ENCODE assay signal across 10 mouse cellular contexts in genomic region chr2:102449056-102449455, GRCm38 (mm10). TPM values are rescaled to one million over a fixed set of nuclear protein-coding genes. Genes with fewer than 3 reads are reported as not detected.
DNase-seq lines count a peak whose midpoint lies in the region; ATAC-seq and TF ChIP-seq lines count a peak whose summit lies in the region.
"Had no signal": no experiment of that assay in that cellular context is flagged by ENCODE, and none has a peak within 500 bp of the region (broad histone marks: within the 10 kb centered on the region; RNA-seq: fewer than 3 reads in every experiment).

No protein-coding gene starts in this region.

- peak; percentile 16 for DNase-seq in brain, adult 2 months (ENCODE audit: low read depth, low spot score)
- no peak for DNase-seq in right cerebral cortex, postnatal 4 days
- DNase-seq in lung, adult 2 months, result no peak
- no peak for DNase-seq in lung, postnatal 10 days

- ATAC-seq in embryonic facial prominence, embryonic 13.5 days (ENCODE audit: insufficient number of reproducible peaks, insufficient read depth, low FRiP score, low TSS enrichment, low read depth), result no peak
- ATAC-seq in hindbrain, embryonic 12.5 days (ENCODE audit: low FRiP score), result no peak
- ATAC-seq in midbrain, embryonic 12.5 days (ENCODE audit: low FRiP score, low read depth), result no peak
- ATAC-seq: lung, postnatal 0 days had no signal

- no peaks in the 10 kb centered on the region for H3K27me3 ChIP-seq in embryonic facial prominence, embryonic 13.5 days
- no peaks in the 10 kb centered on the region for H3K27me3 ChIP-seq in hindbrain, embryonic 12.5 days
- H3K27me3 ChIP-seq in midbrain, embryonic 12.5 days, result peaks cover 2% of the 10 kb centered on the region; the same call in 1 of the 2 replicates
- H3K27me3 ChIP-seq: CH12.LX had no signal

- no peaks in the 10 kb centered on the region for H3K9me3 ChIP-seq in embryonic facial prominence, embryonic 13.5 days
- no peaks in the 10 kb centered on the region for H3K9me3 ChIP-seq in hindbrain, embryonic 12.5 days (replicated peaks)
- peaks cover 3% of the 10 kb centered on the region; the same call in 1 of the 2 replicates for H3K9me3 ChIP-seq in midbrain, embryonic 12.5 days
- H3K9me3 ChIP-seq: heart, embryonic 13.5 days had no signal

- TF ChIP-seq POLR2A in lung, adult 2 months (IDR thresholded peaks at IDR 0.05; ENCODE audit: borderline replicate concordance, extremely low read depth, low read depth, low read length), result no peak

- H3K27ac ChIP-seq in embryonic facial prominence, embryonic 13.5 days, result no peak overlapping the region
- H3K27ac ChIP-seq in hindbrain, embryonic 12.5 days, result 0 out of 2 replicates have a peak overlapping the region, but pooled peaks have one; percentile 9
- H3K27ac ChIP-seq in midbrain, embryonic 12.5 days (replicated peaks), result peak overlapping the region; percentile 21; the same call in 1 of the 2 replicates
- H3K27ac ChIP-seq: heart, embryonic 13.5 days had no signal

- TF ChIP-seq CTCF in lung, adult 2 months (IDR thresholded peaks at IDR 0.05; ENCODE audit: insufficient read depth, low read length), result no peak

- WGBS in embryonic facial prominence, embryonic 13.5 days, result 28% methylated on average over 1 of the region's 1 CpGs
- 20% methylated on average over 1 of the region's 1 CpGs for WGBS in hindbrain, embryonic 12.5 days
- 8% methylated on average over 1 of the region's 1 CpGs for WGBS in midbrain, embryonic 12.5 days
- WGBS in lung, adult 2 months, result 72% methylated on average over 1 of the region's 1 CpGs

- H3K4me3 ChIP-seq in embryonic facial prominence, embryonic 13.5 days, result peak overlapping the region; percentile 74
- peak overlapping the region; percentile 91 for H3K4me3 ChIP-seq in hindbrain, embryonic 12.5 days
- peak overlapping the region; percentile 63 for H3K4me3 ChIP-seq in midbrain, embryonic 12.5 days
- H3K4me3 ChIP-seq in lung, adult 2 months (replicated peaks; ENCODE audit: extremely low read depth, low read depth, low read length), result no peak overlapping the region

- H3K4me2 ChIP-seq in embryonic facial prominence, embryonic 13.5 days, result peak overlapping the region; percentile 98
- peak overlapping the region; percentile 92 for H3K4me2 ChIP-seq in hindbrain, embryonic 12.5 days (replicated peaks)
- H3K4me2 ChIP-seq in midbrain, embryonic 12.5 days (replicated peaks), result peak overlapping the region; percentile 83

- H3K9ac ChIP-seq in embryonic facial prominence, embryonic 13.5 days, result no peak overlapping the region
- H3K9ac ChIP-seq in hindbrain, embryonic 12.5 days, result no peak overlapping the region
- peak overlapping the region; percentile 47 for H3K9ac ChIP-seq in midbrain, embryonic 12.5 days (replicated peaks)

- H3K4me1 ChIP-seq in embryonic facial prominence, embryonic 13.5 days, result peaks cover 38% of the 10 kb centered on the region
- H3K4me1 ChIP-seq in hindbrain, embryonic 12.5 days, result peaks cover 26% of the 10 kb centered on the region
- peaks cover 30% of the 10 kb centered on the region for H3K4me1 ChIP-seq in midbrain, embryonic 12.5 days
- peaks cover 7% of the 10 kb centered on the region for H3K4me1 ChIP-seq in lung, adult 2 months (ENCODE audit: control insufficient read depth, insufficient read depth, low read length)

- no peaks in the 10 kb centered on the region for H3K36me3 ChIP-seq in embryonic facial prominence, embryonic 13.5 days
- no peaks in the 10 kb centered on the region for H3K36me3 ChIP-seq in hindbrain, embryonic 12.5 days
- H3K36me3 ChIP-seq in midbrain, embryonic 12.5 days, result peaks cover 13% of the 10 kb centered on the region; the same call in 1 of the 2 replicates
- H3K36me3 ChIP-seq: heart, embryonic 13.5 days had no signal

RNA-seq across cellular contexts. Expression of gene Fjx1, which starts 3.2 kb away (rescaled TPM):
- polyA plus RNA-seq in embryonic facial prominence, embryonic 13.5 days (2015; fragmentation: Nextera tagmentation; extraction: Ambion mirVana), result 14.1 and 16.7 TPM in 2 replicates
- 44.2 and 45.3 TPM in 2 replicates for polyA plus RNA-seq in hindbrain, embryonic 12.5 days (2016; fragmentation: Nextera tagmentation; extraction: Ambion mirVana)
- polyA plus RNA-seq in midbrain, embryonic 12.5 days (2016; fragmentation: Nextera tagmentation; extraction: Ambion mirVana), result 48.4 and 52.6 TPM in 2 replicates
- polyA plus RNA-seq in lung, adult 2 months (2012; rRNA removed), result 6.2 and 6.6 TPM in 2 replicates

RNA-seq across cellular contexts. Expression of gene Trim44, which starts 41.4 kb away (rescaled TPM):
- 29.9 and 34.2 TPM in 2 replicates for polyA plus RNA-seq in embryonic facial prominence, embryonic 13.5 days (2015; fragmentation: Nextera tagmentation; extraction: Ambion mirVana)
- 65.6 and 74.4 TPM in 2 replicates for polyA plus RNA-seq in hindbrain, embryonic 12.5 days (2016; fragmentation: Nextera tagmentation; extraction: Ambion mirVana)
- 59.0 and 78.8 TPM in 2 replicates for polyA plus RNA-seq in midbrain, embryonic 12.5 days (2016; fragmentation: Nextera tagmentation; extraction: Ambion mirVana)
- polyA plus RNA-seq in lung, adult 2 months (2012; rRNA removed), result 26.9 and 34.2 TPM in 2 replicates
